Mouse (Mus musculus): ENCODE measurements around the gene Rnf169.

DNA sequence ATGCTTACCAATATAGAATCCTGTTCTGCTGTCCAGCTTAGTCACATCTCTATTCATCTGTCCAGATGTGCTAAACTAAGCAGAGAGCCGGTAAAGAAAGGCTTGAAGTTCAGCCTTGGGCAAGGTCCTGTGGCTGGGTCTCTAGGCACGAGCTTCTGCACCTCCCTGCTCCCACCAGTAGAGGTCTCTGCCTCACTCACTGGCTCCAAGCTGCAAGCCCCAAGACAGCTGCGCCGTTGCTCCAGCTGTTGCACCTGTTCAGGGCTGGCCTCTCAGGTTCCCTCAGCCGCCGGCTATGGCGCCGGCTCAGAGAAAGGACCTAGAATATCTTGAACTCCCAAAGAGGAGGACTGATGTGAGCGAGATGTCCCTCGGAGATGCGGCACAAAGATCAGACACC is 29.4 kb upstream of the Rnf169 start:
- TF ChIP-seq CTCF (IDR thresholded peaks at IDR 0.05; ENCODE audit: borderline replicate concordance, insufficient read depth, low read depth, low read length) = peak; percentile 81
- TF ChIP-seq POLR2A (IDR thresholded peaks at IDR 0.05; ENCODE audit: borderline replicate concordance, insufficient read depth, low read length) = no peak
